Mouse (Mus musculus): Measurements from ENCODE around the gene Ppp1r2.

GRCm38 (mm10) chr16:31315294-31315693, 40.2 kb upstream of the Ppp1r2 start:
- no peak for TF ChIP-seq POLR2A (IDR thresholded peaks at IDR 0.05; ENCODE audit: borderline replicate concordance, extremely low read depth, low read depth, low read length)
- no peak for TF ChIP-seq CTCF (IDR thresholded peaks at IDR 0.05; ENCODE audit: insufficient read depth, low read length)

All from lung, adult 2 months (tissue).